Mouse (Mus musculus) lung, embryonic 15.5 days (tissue): ENCODE measurements around the gene Tmem163. TPM values are rescaled to one million over a fixed set of nuclear protein-coding genes. Genes with fewer than 3 reads are reported as not detected.
A peak's percentile ranks its signal among the peaks of the same experiment; 100 is the strongest.

Experiments
- ATAC-seq: fragments of 200-750 bp; cut with Nextera tagmentation; 2 replicates; pipeline ENCODE4 v1.8.0; 2017; ENCODE audit warnings: moderate number of reproducible peaks, borderline replicate concordance; ENCODE audit not compliant: low FRiP score, low TSS enrichment; ENCODE audit errors: extremely low read depth
- H3K27ac ChIP-seq: fragments of 300-500 bp; sonication (generic); 2 replicates; pipeline ENCODE4 v1.5.1; 2015; ENCODE audit warnings: moderate library complexity, mild to moderate bottlenecking, inconsistent platforms
- H3K27me3 ChIP-seq: fragments of 300-500 bp; sonication (generic); 2 replicates; pipeline ENCODE4 v1.6.1; 2015; ENCODE audit warnings: inconsistent platforms
- H3K36me3 ChIP-seq: fragments of 300-500 bp; sonication (generic); 2 replicates; pipeline ENCODE4 v1.6.1; 2015; ENCODE audit warnings: inconsistent platforms
- H3K4me1 ChIP-seq: fragments of 300-500 bp; sonication (generic); 2 replicates; pipeline ENCODE4 v1.6.1; 2015; ENCODE audit warnings: inconsistent platforms
- H3K4me2 ChIP-seq: fragments of 300-500 bp; sonication (generic); 2 replicates; pipeline ENCODE4 v1.6.1; 2015; ENCODE audit warnings: inconsistent platforms, mild to moderate bottlenecking, moderate library complexity
- H3K4me3 ChIP-seq: fragments of 300-500 bp; sonication (generic); 2 replicates; pipeline ENCODE4 v1.5.1; 2015; ENCODE audit warnings: mild to moderate bottlenecking, inconsistent platforms
- H3K9ac ChIP-seq: fragments of 300-500 bp; sonication (generic); 2 replicates; pipeline ENCODE4 v1.6.1; 2015; ENCODE audit warnings: inconsistent platforms
- H3K9me3 ChIP-seq: fragments of 300-500 bp; sonication (generic); 2 replicates; pipeline ENCODE4 v1.6.1; 2016; ENCODE audit warnings: inconsistent platforms
- WGBS: fragments of 180-500 bp; shearing (Covaris S2); methylation state at CpG from one replicate; pipeline ENCODE4 v1.1.7; 2015; 5-methylcytosine and 5-hydroxymethylcytosine counted together
- polyA plus RNA-seq: library from polyadenylated mRNA; unstranded; fragments of >200 nt; fragmentation: Nextera tagmentation; extraction: Ambion mirVana; gene quantifications from 2 replicates; pipeline ENCODE4 v1.2.1, GENCODE M21; 2015

Gene Tmem163
- 2.7 and 5.2 TPM in 2 replicates for polyA plus RNA-seq

DNA sequence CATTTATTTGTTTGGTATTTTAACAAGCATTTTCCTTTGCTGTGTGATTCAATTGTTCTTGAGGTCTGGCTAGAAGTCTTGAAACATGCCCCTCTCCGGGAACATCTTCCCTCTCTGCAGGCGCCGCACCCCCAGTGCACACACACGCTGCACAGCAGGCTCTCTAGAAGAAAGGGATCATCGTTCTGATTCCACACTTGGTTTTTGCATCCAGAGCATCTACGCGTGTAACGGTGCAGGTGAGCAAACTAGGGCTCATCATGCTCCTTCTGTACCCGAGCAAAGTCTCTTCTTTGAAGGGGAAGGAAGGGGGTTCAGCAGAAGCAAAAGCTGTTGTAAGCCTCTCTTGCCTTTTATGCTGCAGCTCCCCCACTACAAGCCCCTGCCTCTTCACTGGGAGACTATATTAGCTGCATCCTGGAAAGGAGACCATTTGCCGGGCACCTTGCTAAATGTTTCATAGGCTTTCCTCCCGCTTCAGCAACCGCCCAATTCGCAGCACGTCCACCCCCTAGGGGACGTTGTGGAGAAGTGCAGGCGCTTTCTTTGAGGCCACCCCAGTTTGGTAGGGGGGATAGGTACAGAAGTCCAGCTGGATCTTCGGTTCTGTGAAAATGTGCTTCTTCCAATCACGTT lies at the start of gene Tmem163:
Gene Tmem163, minus strand, starts transcription at position 51 of the 636 bp plus-strand sequence.
- Histone ChIP-seq H3K4me1 (peaks cover 19% of the 10 kb centered on the region), H3K9ac (no peak within 1 kb of the TSS), H3K4me3 (no peak within 1 kb of the TSS), H3K9me3 (no peaks in the 10 kb centered on the region), H3K36me3 (no peaks in the 10 kb centered on the region), H3K4me2 (peak within 1 kb of the TSS; percentile 99; the same call in 1 of the 2 replicates), H3K27ac (no peak within 1 kb of the TSS), H3K27me3 (peaks cover 64% of the 10 kb centered on the region)
- 21% methylated on average over 18 of the region's 18 CpGs for WGBS
- no peak for ATAC-seq

DNA sequence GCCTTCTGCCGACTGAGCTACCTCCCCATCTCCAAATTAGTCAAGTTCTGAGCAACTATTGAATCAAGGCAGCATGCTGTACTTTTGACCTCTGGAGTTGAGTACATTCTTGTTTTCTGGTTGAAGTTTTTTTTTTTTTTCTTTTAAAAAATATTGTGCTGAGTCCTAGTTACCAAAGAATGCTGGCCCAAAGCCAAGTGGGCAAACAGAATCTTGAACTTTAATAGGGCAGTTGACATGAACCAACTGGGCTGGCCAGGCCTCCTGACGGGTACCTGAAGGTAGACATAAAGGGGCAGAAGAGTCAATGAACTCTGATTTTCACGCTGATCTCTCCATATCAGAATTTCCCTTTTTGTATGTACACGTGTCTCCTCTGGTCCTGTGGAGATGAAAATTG lies 49.7 kb upstream of the Tmem163 start, which contains the start of gene Acmsd:
Gene Acmsd, plus strand, starts transcription at position 318 of the 400 bp plus-strand sequence.
- no peak within 1 kb of the TSS for H3K9ac ChIP-seq
- no peaks in the 10 kb centered on the region for H3K27me3 ChIP-seq
- H3K4me1 ChIP-seq, result 0 out of 2 replicates have a peak, but pooled peaks cover 4% of the 10 kb centered on the region
- H3K27ac ChIP-seq, result no peak within 1 kb of the TSS
- ATAC-seq, result no peak
- H3K4me3 ChIP-seq, result no peak within 1 kb of the TSS
- 75% methylated on average over 4 of the region's 4 CpGs for WGBS
- H3K36me3 ChIP-seq, result no peaks in the 10 kb centered on the region
- no peak within 1 kb of the TSS for H3K4me2 ChIP-seq
- no peaks in the 10 kb centered on the region for H3K9me3 ChIP-seq

GRCm38 (mm10) chr1:127723596-127723995 lies 44.2 kb upstream of the Tmem163 start:
- Histone ChIP-seq H3K9ac (no peak overlapping the region), H3K36me3 (no peaks in the 10 kb centered on the region), H3K27me3 (no peaks in the 10 kb centered on the region), H3K9me3 (no peaks in the 10 kb centered on the region), H3K4me3 (no peak overlapping the region), H3K27ac (no peak overlapping the region), H3K4me2 (no peak overlapping the region), H3K4me1 (no peaks in the 10 kb centered on the region)
- ATAC-seq, result no peak
- 17% methylated on average over 2 of the region's 2 CpGs for WGBS

GRCm38 (mm10) chr1:127718290-127718689 lies 38.9 kb upstream of the Tmem163 start:
- Histone ChIP-seq H3K27ac (no peak overlapping the region), H3K4me1 (no peaks in the 10 kb centered on the region), H3K36me3 (no peaks in the 10 kb centered on the region), H3K4me2 (no peak overlapping the region), H3K9me3 (no peaks in the 10 kb centered on the region), H3K4me3 (no peak overlapping the region), H3K9ac (no peak overlapping the region), H3K27me3 (no peaks in the 10 kb centered on the region)
- no peak for ATAC-seq
- WGBS, result 96% methylated on average over 1 of the region's 1 CpGs

GRCm38 (mm10) chr1:127716441-127716840 lies 37.1 kb upstream of the Tmem163 start:
- ATAC-seq, result no peak
- Histone ChIP-seq H3K27ac (no peak overlapping the region), H3K36me3 (no peaks in the 10 kb centered on the region), H3K4me2 (no peak overlapping the region), H3K27me3 (no peaks in the 10 kb centered on the region), H3K4me3 (no peak overlapping the region), H3K9ac (no peak overlapping the region), H3K4me1 (no peaks in the 10 kb centered on the region), H3K9me3 (no peaks in the 10 kb centered on the region)
- 75% methylated on average over 8 of the region's 8 CpGs for WGBS

DNA sequence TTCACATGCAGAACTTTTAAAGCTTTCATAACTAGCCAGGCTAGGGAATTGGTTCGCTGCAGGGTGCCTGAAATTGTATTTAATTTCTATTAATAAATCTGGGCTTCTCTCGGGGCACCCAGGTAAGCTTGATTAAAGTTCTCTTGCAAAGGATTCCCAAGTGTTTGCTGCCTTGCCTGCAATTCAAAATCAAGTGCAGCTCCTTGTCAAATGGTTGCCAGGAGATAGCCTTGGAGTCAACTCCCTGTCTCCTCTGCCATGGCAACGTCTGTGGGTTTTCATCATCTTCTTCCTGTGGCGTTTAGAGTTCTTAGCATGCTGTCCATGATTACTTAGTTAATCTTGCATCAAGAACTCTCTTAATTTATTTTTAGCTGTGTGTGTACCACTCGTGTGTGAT lies 26.9 kb upstream of the Tmem163 start:
- Histone ChIP-seq H3K27ac (no peak overlapping the region), H3K27me3 (no peaks in the 10 kb centered on the region), H3K36me3 (no peaks in the 10 kb centered on the region), H3K4me2 (no peak overlapping the region), H3K9ac (no peak overlapping the region), H3K4me3 (no peak overlapping the region), H3K9me3 (no peaks in the 10 kb centered on the region), H3K4me1 (no peaks in the 10 kb centered on the region)
- no peak for ATAC-seq
- WGBS, result 53% methylated on average over 5 of the region's 5 CpGs

DNA sequence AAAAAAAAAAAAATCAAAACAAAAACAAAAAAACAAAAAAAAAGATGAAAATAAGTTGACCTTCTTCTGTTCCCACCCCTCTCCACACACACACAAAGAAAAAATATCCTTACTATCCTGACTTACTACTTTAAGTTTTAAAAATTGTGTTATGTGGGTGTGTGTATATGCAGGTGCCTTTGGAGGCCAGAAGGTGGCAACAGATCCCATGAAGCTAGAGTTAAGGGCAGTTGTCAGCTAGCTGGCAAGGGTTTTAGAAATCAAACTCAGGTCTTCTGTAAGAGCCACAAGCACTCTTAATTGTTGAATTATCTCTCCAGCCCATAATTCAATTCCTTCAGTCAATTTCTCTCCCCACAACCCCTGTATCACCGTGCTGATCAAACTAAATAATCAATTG lies 22.8 kb upstream of the Tmem163 start:
- H3K36me3 ChIP-seq, result no peaks in the 10 kb centered on the region
- H3K27me3 ChIP-seq, result no peaks in the 10 kb centered on the region
- H3K4me3 ChIP-seq, result no peak overlapping the region
- H3K4me2 ChIP-seq, result no peak overlapping the region
- ATAC-seq, result no peak
- no peak overlapping the region for H3K9ac ChIP-seq
- H3K4me1 ChIP-seq, result no peaks in the 10 kb centered on the region
- H3K9me3 ChIP-seq, result no peaks in the 10 kb centered on the region
- WGBS, result 65% methylated on average over 1 of the region's 1 CpGs
- H3K27ac ChIP-seq, result no peak overlapping the region

DNA sequence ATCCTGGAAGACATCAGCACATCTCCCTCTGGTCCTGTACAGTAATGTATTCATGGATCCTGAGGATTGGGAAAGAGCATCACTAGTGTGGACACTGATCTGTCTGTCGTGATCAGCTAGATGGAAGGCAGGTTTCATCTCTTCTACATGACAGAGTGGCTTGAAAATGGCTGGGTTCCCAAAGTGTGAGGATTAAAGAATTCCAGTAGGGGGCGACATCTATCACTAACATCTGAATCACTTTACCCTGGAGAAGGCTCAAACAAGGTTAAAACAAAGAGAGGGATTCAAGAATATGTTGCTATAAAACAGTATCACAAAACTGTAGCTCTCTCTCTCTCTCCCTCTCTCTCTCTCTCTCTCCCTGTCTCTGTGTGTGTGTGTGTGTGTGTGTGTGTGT lies 17.2 kb upstream of the Tmem163 start:
- H3K4me2 ChIP-seq, result no peak overlapping the region
- no peak overlapping the region for H3K27ac ChIP-seq
- no peak for ATAC-seq
- no peaks in the 10 kb centered on the region for H3K9me3 ChIP-seq
- WGBS, result 23% methylated on average over 2 of the region's 2 CpGs
- no peak overlapping the region for H3K4me3 ChIP-seq
- H3K36me3 ChIP-seq, result no peaks in the 10 kb centered on the region
- no peaks in the 10 kb centered on the region for H3K27me3 ChIP-seq
- no peaks in the 10 kb centered on the region for H3K4me1 ChIP-seq
- no peak overlapping the region for H3K9ac ChIP-seq

DNA sequence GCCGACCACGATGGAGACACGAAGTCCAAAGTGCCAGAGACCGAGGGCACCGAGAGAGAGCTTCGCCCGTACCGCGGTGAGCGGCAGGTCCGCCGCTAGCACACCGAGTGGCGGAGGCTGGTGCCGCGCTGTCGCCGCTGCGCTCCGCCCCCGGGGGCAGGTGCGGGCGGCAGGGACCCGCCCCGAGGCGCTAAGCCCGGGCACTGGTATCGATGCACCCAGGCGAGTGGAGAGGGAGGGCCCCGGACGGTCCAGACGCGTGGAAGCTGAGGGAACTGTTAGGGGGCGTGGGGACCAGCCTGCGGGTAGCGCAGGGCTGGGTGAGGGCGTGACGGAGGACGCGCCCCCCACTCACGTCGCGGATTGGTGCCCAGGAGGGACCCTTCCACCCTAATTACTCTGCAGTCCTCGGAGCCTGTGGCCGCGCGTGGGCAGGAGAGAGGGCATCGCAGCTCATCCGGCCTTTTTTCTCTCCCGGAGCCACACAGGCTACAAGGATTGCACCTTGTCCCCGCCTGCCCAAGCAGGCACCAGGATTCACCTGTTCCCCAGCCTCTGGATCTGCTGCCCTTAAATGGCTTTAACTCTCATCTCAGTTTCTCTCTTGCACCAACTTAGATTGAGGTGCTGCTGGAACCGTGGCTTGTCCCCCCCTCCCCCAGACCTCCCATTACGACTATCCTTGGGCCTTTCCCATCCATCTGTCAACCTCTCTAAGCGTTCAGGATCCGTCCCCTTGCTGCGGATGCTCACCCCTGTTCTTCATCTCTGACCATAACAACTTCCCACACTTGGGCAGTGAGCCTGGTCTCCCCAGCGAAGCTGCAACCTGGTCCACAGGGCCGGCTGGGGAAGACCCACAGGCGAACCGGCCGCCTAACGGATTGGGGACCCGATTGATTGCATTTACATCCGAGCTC lies 1.4 kb downstream of the Tmem163 start:
- WGBS, result 4% methylated on average over 54 of the region's 64 CpGs
- no peak overlapping the region for H3K27ac ChIP-seq
- peak overlapping the region; percentile 52 for H3K4me3 ChIP-seq
- H3K4me2 ChIP-seq, result peak overlapping the region; percentile 99
- no peaks in the 10 kb centered on the region for H3K9me3 ChIP-seq
- H3K4me1 ChIP-seq, result peaks cover 19% of the 10 kb centered on the region
- peak; percentile 36 for ATAC-seq
- H3K9ac ChIP-seq, result peak overlapping the region; percentile 13
- no peaks in the 10 kb centered on the region for H3K36me3 ChIP-seq
- H3K27me3 ChIP-seq, result peaks cover 64% of the 10 kb centered on the region

GRCm38 (mm10) chr1:127677131-127677631 lies 2.2 kb downstream of the Tmem163 start:
- H3K27ac ChIP-seq, result no peak overlapping the region
- under 1% methylated on average over 44 of the region's 44 CpGs for WGBS
- H3K27me3 ChIP-seq, result peaks cover 64% of the 10 kb centered on the region

DNA sequence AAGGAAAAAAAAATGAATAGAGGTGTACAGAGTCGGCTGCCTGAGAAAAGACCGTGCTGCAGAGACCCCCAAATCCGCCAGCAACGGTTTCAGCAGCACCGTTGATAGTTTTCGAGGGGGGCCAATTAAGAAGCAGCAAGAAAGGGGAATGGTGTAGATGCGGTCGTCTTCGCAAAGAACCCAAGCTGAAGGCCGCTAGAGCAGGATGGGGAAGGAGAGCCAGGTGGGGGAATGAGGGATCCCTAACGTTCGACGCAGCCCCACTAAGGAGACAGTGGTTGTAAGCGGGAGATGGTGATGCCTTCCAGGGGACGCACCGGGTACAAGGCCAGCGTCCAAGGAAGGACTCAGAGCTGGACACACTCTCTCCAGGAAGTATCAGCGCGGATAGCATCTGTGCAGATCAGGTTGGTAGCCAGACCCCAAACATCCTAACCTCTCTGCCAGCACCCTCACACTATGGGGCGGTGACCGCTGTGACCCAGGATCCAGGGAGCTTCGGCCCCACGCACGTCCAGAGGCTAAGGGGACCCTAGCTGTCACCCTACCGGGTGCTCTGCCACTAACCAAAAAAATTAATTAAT lies 2.7 kb downstream of the Tmem163 start:
- Histone ChIP-seq H3K4me1 (peaks cover 19% of the 10 kb centered on the region), H3K36me3 (no peaks in the 10 kb centered on the region), H3K9me3 (no peaks in the 10 kb centered on the region), H3K27ac (no peak overlapping the region), H3K4me3 (peak overlapping the region; percentile 52), H3K9ac (no peak overlapping the region), H3K27me3 (peaks cover 62% of the 10 kb centered on the region), H3K4me2 (peak overlapping the region; percentile 99)
- WGBS, result 7% methylated on average over 25 of the region's 25 CpGs
- no peak for ATAC-seq

More at GRCm38 (mm10) chr1:127677131-127677631, 2.2 kb downstream of the Tmem163 start:
- peaks cover 19% of the 10 kb centered on the region for H3K4me1 ChIP-seq
- peak overlapping the region; percentile 52 for H3K4me3 ChIP-seq
- H3K36me3 ChIP-seq, result no peaks in the 10 kb centered on the region
- peak overlapping the region; percentile 13 for H3K9ac ChIP-seq
- no peaks in the 10 kb centered on the region for H3K9me3 ChIP-seq
- H3K4me2 ChIP-seq, result peak overlapping the region; percentile 99
- ATAC-seq, result no peak
